Mouse (Mus musculus) intestine, embryonic 16.5 days (tissue): ENCODE data around the gene Chd2. TPM values are rescaled to one million over a fixed set of nuclear protein-coding genes. Genes with fewer than 3 reads are reported as not detected.

Experiments
- ATAC-seq: fragments of 200-750 bp; cut with Nextera tagmentation; 2 replicates; pipeline ENCODE4 v1.8.0; 2017; ENCODE audit warnings: moderate TSS enrichment, moderate library complexity
- H3K27ac ChIP-seq: fragments of 300-500 bp; sonication (generic); 2 replicates; pipeline ENCODE4 v1.5.1; 2014; ENCODE audit warnings: mild to moderate bottlenecking, low read length
- H3K27me3 ChIP-seq: fragments of 300-500 bp; sonication (generic); replicated peaks from 2 replicates; pipeline ENCODE4 v1.6.1; 2014; ENCODE audit warnings: low read length, control low read depth, mixed read lengths; ENCODE audit not compliant: control insufficient read depth, insufficient read depth
- H3K36me3 ChIP-seq: fragments of 300-500 bp; sonication (generic); 2 replicates; pipeline ENCODE4 v1.6.1; 2014; ENCODE audit warnings: low read length, control low read depth; ENCODE audit not compliant: control insufficient read depth, insufficient read depth
- H3K4me1 ChIP-seq: fragments of 300-500 bp; sonication (generic); 2 replicates; pipeline ENCODE4 v1.6.1; 2014; ENCODE audit warnings: low read length, control low read depth, mixed read lengths; ENCODE audit not compliant: control insufficient read depth, insufficient read depth
- H3K4me2 ChIP-seq: fragments of 300-500 bp; sonication (generic); 2 replicates; pipeline ENCODE4 v1.6.1; 2014; ENCODE audit warnings: low read depth, low read length, control low read depth
- H3K4me3 ChIP-seq: fragments of 300-500 bp; sonication (generic); 2 replicates; pipeline ENCODE4 v1.5.1; 2014; ENCODE audit warnings: mild to moderate bottlenecking, low read length
- H3K9ac ChIP-seq: fragments of 300-500 bp; sonication (generic); 2 replicates; pipeline ENCODE4 v1.6.1; 2014; ENCODE audit warnings: low read depth, low read length
- H3K9me3 ChIP-seq: fragments of 300-500 bp; sonication (generic); 2 replicates; pipeline ENCODE4 v1.6.1; 2016; ENCODE audit warnings: low read length, control low read depth; ENCODE audit not compliant: control insufficient read depth
- WGBS: fragments of 180-500 bp; shearing (Covaris S2); extraction: QIAGEN DNeasy Blood & Tissue Kit; methylation state at CpG from one replicate; pipeline ENCODE4 v1.1.7; 2014; 5-methylcytosine and 5-hydroxymethylcytosine counted together
- polyA plus RNA-seq: library from polyadenylated mRNA; unstranded; fragments of >200 nt; fragmentation: Nextera tagmentation; extraction: Ambion mirVana; gene quantifications from 2 replicates; pipeline ENCODE4 v1.2.1, GENCODE M21; 2015

Chd2 gene
- polyA plus RNA-seq, 1 experiment from 2014 or later: 40.1 TPM

GRCm38 (mm10) chr7:73451594-73451993 is 90.0 kb downstream of the Chd2 start:
- no peak overlapping the region for H3K27ac ChIP-seq
- no peak for ATAC-seq
- H3K9me3 ChIP-seq: no peaks in the 10 kb centered on the region
- H3K4me3 ChIP-seq: no peak overlapping the region
- 92% methylated on average over 4 of the region's 4 CpGs for WGBS
- H3K4me1 ChIP-seq: no peaks in the 10 kb centered on the region
- no peak overlapping the region for H3K9ac ChIP-seq
- peaks cover 60% of the 10 kb centered on the region for H3K36me3 ChIP-seq
- no peak overlapping the region for H3K4me2 ChIP-seq
- H3K27me3 ChIP-seq: no peaks in the 10 kb centered on the region

GRCm38 (mm10) chr7:73442246-73442645 is 99.4 kb downstream of the Chd2 start:
- H3K9ac ChIP-seq: no peak overlapping the region
- H3K27me3 ChIP-seq: no peaks in the 10 kb centered on the region
- H3K4me3 ChIP-seq: no peak overlapping the region
- no peaks in the 10 kb centered on the region for H3K4me1 ChIP-seq
- peak; percentile 8; the same call in 1 of the 2 replicates for ATAC-seq
- no peak overlapping the region for H3K4me2 ChIP-seq
- H3K27ac ChIP-seq: no peak overlapping the region
- WGBS: 89% methylated on average over 4 of the region's 4 CpGs
- H3K36me3 ChIP-seq: peaks cover 32% of the 10 kb centered on the region
- no peaks in the 10 kb centered on the region for H3K9me3 ChIP-seq

GRCm38 (mm10) chr7:73441802-73442201 is 99.8 kb downstream of the Chd2 start:
- Histone ChIP-seq H3K27ac (no peak overlapping the region), H3K4me2 (no peak overlapping the region), H3K9me3 (no peaks in the 10 kb centered on the region), H3K36me3 (peaks cover 29% of the 10 kb centered on the region), H3K27me3 (no peaks in the 10 kb centered on the region), H3K9ac (no peak overlapping the region), H3K4me1 (no peaks in the 10 kb centered on the region), H3K4me3 (no peak overlapping the region)
- peak; percentile 58 for ATAC-seq
- WGBS: 87% methylated on average over 3 of the region's 3 CpGs

- no peak overlapping the region for H3K4me2 ChIP-seq
- no peak overlapping the region for H3K4me3 ChIP-seq
- H3K36me3 ChIP-seq: peaks cover 31% of the 10 kb centered on the region
- no peak overlapping the region for H3K9ac ChIP-seq
- no peaks in the 10 kb centered on the region for H3K4me1 ChIP-seq
- no peaks in the 10 kb centered on the region for H3K27me3 ChIP-seq
- 66% methylated on average over 12 of the region's 12 CpGs for WGBS
- H3K9me3 ChIP-seq: no peaks in the 10 kb centered on the region
- ATAC-seq: no peak
- H3K27ac ChIP-seq: no peak overlapping the region
These were observed 105.9 kb downstream of the Chd2 start for GRCm38 (mm10) chr7:73435685-73436084.

GRCm38 (mm10) chr7:73434336-73434677 is 107.3 kb downstream of the Chd2 start:
- no peaks in the 10 kb centered on the region for H3K9me3 ChIP-seq
- WGBS: 91% methylated on average over 2 of the region's 2 CpGs
- H3K4me1 ChIP-seq: no peaks in the 10 kb centered on the region
- no peaks in the 10 kb centered on the region for H3K27me3 ChIP-seq
- H3K9ac ChIP-seq: no peak overlapping the region
- no peak for ATAC-seq
- peaks cover 27% of the 10 kb centered on the region for H3K36me3 ChIP-seq
- H3K4me3 ChIP-seq: no peak overlapping the region
- H3K27ac ChIP-seq: no peak overlapping the region
- no peak overlapping the region for H3K4me2 ChIP-seq

GRCm38 (mm10) chr7:73433637-73434335 is 107.8 kb downstream of the Chd2 start:
- no peaks in the 10 kb centered on the region for H3K9me3 ChIP-seq
- no peak overlapping the region for H3K9ac ChIP-seq
- H3K27me3 ChIP-seq: no peaks in the 10 kb centered on the region
- no peak overlapping the region for H3K4me2 ChIP-seq
- 83% methylated on average over 6 of the region's 6 CpGs for WGBS
- H3K4me1 ChIP-seq: no peaks in the 10 kb centered on the region
- no peak overlapping the region for H3K4me3 ChIP-seq
- no peak for ATAC-seq
- peaks cover 27% of the 10 kb centered on the region for H3K36me3 ChIP-seq
- no peak overlapping the region for H3K27ac ChIP-seq

- no peak for ATAC-seq
- Histone ChIP-seq H3K36me3 (peaks cover 23% of the 10 kb centered on the region), H3K4me3 (no peak overlapping the region), H3K27me3 (no peaks in the 10 kb centered on the region), H3K27ac (no peak overlapping the region), H3K4me1 (no peaks in the 10 kb centered on the region), H3K9ac (no peak overlapping the region), H3K4me2 (no peak overlapping the region), H3K9me3 (no peaks in the 10 kb centered on the region)
- WGBS: 83% methylated on average over 3 of the region's 3 CpGs
These were observed 113.1 kb downstream of the Chd2 start for GRCm38 (mm10) chr7:73428525-73428924.

GRCm38 (mm10) chr7:73427794-73428193 is 113.8 kb downstream of the Chd2 start:
- no peak overlapping the region for H3K4me3 ChIP-seq
- H3K9ac ChIP-seq: no peak overlapping the region
- no peaks in the 10 kb centered on the region for H3K27me3 ChIP-seq
- peaks cover 23% of the 10 kb centered on the region for H3K36me3 ChIP-seq
- no peaks in the 10 kb centered on the region for H3K4me1 ChIP-seq
- H3K9me3 ChIP-seq: no peaks in the 10 kb centered on the region
- no peak overlapping the region for H3K4me2 ChIP-seq
- ATAC-seq: no peak
- 92% methylated on average over 6 of the region's 6 CpGs for WGBS
- no peak overlapping the region for H3K27ac ChIP-seq

GRCm38 (mm10) chr7:73426752-73427386 is 114.8 kb downstream of the Chd2 start:
- H3K4me1 ChIP-seq: peaks cover 4% of the 10 kb centered on the region; the same call in 1 of the 2 replicates
- H3K36me3 ChIP-seq: peaks cover 23% of the 10 kb centered on the region
- H3K27ac ChIP-seq: no peak overlapping the region
- H3K4me3 ChIP-seq: no peak overlapping the region
- H3K27me3 ChIP-seq: no peaks in the 10 kb centered on the region
- H3K4me2 ChIP-seq: no peak overlapping the region
- no peaks in the 10 kb centered on the region for H3K9me3 ChIP-seq
- H3K9ac ChIP-seq: no peak overlapping the region
- no peak for ATAC-seq
- 76% methylated on average over 8 of the region's 8 CpGs for WGBS
